Mouse (Mus musculus): ENCODE results near the gene Igfbp5.

GRCm38 (mm10) chr1:72856209-72856909 lies 18.3 kb downstream of the Igfbp5 start:
- TF ChIP-seq GATA1 (IDR thresholded peaks at IDR 0.05; ENCODE audit: low read length) (no peak), TAL1 (IDR thresholded peaks at IDR 0.05; ENCODE audit: low read length) (no peak)
